Mouse (Mus musculus): ENCODE results near the gene Cxcr5.

DNA sequence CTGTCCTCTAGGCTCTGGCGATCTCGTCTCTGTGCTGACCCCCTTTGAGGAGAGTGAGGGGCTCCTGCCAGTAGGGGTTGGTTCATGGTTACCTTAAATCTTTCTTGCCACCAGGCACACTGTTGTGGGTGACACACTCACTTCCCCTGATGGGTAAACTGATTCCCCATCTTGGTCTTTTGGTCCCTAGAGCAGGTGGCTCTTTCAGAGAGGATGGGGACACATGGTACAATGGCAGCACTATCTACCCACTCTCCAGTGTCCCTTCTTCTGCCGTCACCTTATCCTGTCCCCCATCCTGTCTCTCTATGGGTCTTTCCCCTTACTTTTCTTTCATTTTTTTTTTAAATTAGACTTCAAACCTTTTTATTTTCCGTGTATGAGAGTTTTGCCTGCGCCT lies 45.8 kb downstream of the Cxcr5 start:
- TF ChIP-seq GATA1 (IDR thresholded peaks at IDR 0.05; ENCODE audit: low read length) (no peak), TAL1 (IDR thresholded peaks at IDR 0.05; ENCODE audit: low read length) (no peak)
